Mouse (Mus musculus) forebrain, postnatal 0 days (tissue): Measurements from ENCODE around the gene Atp5h. TPM values are rescaled to one million over a fixed set of nuclear protein-coding genes. Genes with fewer than 3 reads are reported as not detected.

Experiments
- ATAC-seq: fragments of 200-750 bp; cut with Nextera tagmentation; 2 replicates; pipeline ENCODE4 v1.8.0; 2017; ENCODE audit warnings: mild to moderate bottlenecking, moderate library complexity
- DNase-seq: peaks from one replicate; pipeline ENCODE4 v3.0.0-alpha.2; 2015
- H3K27ac ChIP-seq: fragments of 300-500 bp; sonication (generic); 2 replicates; pipeline ENCODE4 v1.5.1; 2014; ENCODE audit warnings: low read depth, mild to moderate bottlenecking, antibody characterized with exemption, low read length, moderate library complexity, mixed read lengths
- H3K27me3 ChIP-seq: fragments of 300-500 bp; sonication (generic); 2 replicates; pipeline ENCODE4 v1.6.1; 2014; ENCODE audit warnings: mild to moderate bottlenecking, low read length, mixed read lengths; ENCODE audit not compliant: insufficient read depth
- H3K36me3 ChIP-seq: fragments of 300-500 bp; sonication (generic); 2 replicates; pipeline ENCODE4 v1.6.1; 2014; ENCODE audit warnings: mild to moderate bottlenecking, moderate library complexity; ENCODE audit not compliant: insufficient read depth
- H3K4me1 ChIP-seq: fragments of 300-500 bp; sonication (generic); 2 replicates; pipeline ENCODE4 v1.6.1; 2014; ENCODE audit warnings: antibody characterized with exemption; ENCODE audit not compliant: insufficient read depth
- H3K4me2 ChIP-seq: fragments of 300-500 bp; sonication (generic); 2 replicates; pipeline ENCODE4 v1.6.1; 2014; ENCODE audit warnings: low read depth, mild to moderate bottlenecking, moderate library complexity
- H3K4me3 ChIP-seq: fragments of 300-500 bp; sonication (generic); 2 replicates; pipeline ENCODE4 v1.5.1; 2014; ENCODE audit warnings: low read depth, low read length, mixed read lengths
- H3K9ac ChIP-seq: fragments of 300-500 bp; sonication (generic); 2 replicates; pipeline ENCODE4 v1.6.1; 2014; ENCODE audit warnings: mild to moderate bottlenecking
- H3K9me3 ChIP-seq: fragments of 300-500 bp; sonication (generic); 2 replicates; pipeline ENCODE4 v1.6.1; 2016; ENCODE audit warnings: low read length
- CTCF ChIP-seq: sonication (generic); IDR thresholded peaks from 2 replicates; pipeline ENCODE4 v1.5.1; 2016; ENCODE audit warnings: antibody characterized with exemption, control low read depth, low read depth
- WGBS: fragments of 180-500 bp; shearing (Covaris S2); extraction: QIAGEN DNeasy Blood & Tissue Kit; methylation state at CpG from one replicate; pipeline ENCODE4 v1.1.7; 2014; 5-methylcytosine and 5-hydroxymethylcytosine counted together
- polyA plus RNA-seq: library from polyadenylated mRNA; unstranded; fragments of >200 nt; fragmentation: Nextera tagmentation; extraction: Ambion mirVana; gene quantifications from 2 replicates; pipeline ENCODE4 v1.2.1, GENCODE M21; 2015
- total RNA-seq: library from RNA; depleted of rRNA; stranded (reverse); fragments of >200 nt; gene quantifications from 2 replicates; pipeline ENCODE4 v1.2.3, GENCODE M21; 2014

Atp5h gene
- total and polyA plus RNA-seq, 2 experiments from 2014 or later: 339 to 808 TPM

- H3K27me3 ChIP-seq: no peaks in the 10 kb centered on the region
- TF ChIP-seq CTCF: no peak
- ATAC-seq: no peak
- WGBS: 92% methylated on average over 7 of the region's 7 CpGs
- no peak overlapping the region for H3K4me2 ChIP-seq
- H3K36me3 ChIP-seq: no peaks in the 10 kb centered on the region
- DNase-seq: no peak
- H3K9ac ChIP-seq: no peak overlapping the region
- H3K27ac ChIP-seq: no peak overlapping the region
- no peaks in the 10 kb centered on the region for H3K4me1 ChIP-seq
- H3K4me3 ChIP-seq: no peak overlapping the region
- H3K9me3 ChIP-seq: no peaks in the 10 kb centered on the region
Observed at GRCm38 (mm10) chr11:115450176-115450575, 30.4 kb upstream of the Atp5h start.

- Histone ChIP-seq H3K9me3 (no peaks in the 10 kb centered on the region), H3K4me2 (no peak overlapping the region), H3K4me3 (no peak overlapping the region), H3K27ac (no peak overlapping the region), H3K36me3 (no peaks in the 10 kb centered on the region), H3K9ac (no peak overlapping the region), H3K4me1 (no peaks in the 10 kb centered on the region), H3K27me3 (no peaks in the 10 kb centered on the region)
- TF ChIP-seq CTCF: no peak
- 66% methylated on average over 7 of the region's 7 CpGs for WGBS
- ATAC-seq (no peak), DNase-seq (no peak)
Observed at GRCm38 (mm10) chr11:115448998-115449397, 29.2 kb upstream of the Atp5h start.

- H3K4me1 ChIP-seq: no peaks in the 10 kb centered on the region
- DNase-seq (no peak), ATAC-seq (no peak)
- no peak overlapping the region for H3K4me3 ChIP-seq
- H3K9ac ChIP-seq: no peak overlapping the region
- H3K4me2 ChIP-seq: no peak overlapping the region
- no peaks in the 10 kb centered on the region for H3K27me3 ChIP-seq
- TF ChIP-seq CTCF: no peak
- no peaks in the 10 kb centered on the region for H3K9me3 ChIP-seq
- H3K36me3 ChIP-seq: no peaks in the 10 kb centered on the region
- no peak overlapping the region for H3K27ac ChIP-seq
- 89% methylated on average over 16 of the region's 16 CpGs for WGBS
Observed at GRCm38 (mm10) chr11:115448075-115448474, 28.3 kb upstream of the Atp5h start.

- no peak for TF ChIP-seq CTCF
- Histone ChIP-seq H3K9me3 (no peaks in the 10 kb centered on the region), H3K27ac (no peak overlapping the region), H3K36me3 (no peaks in the 10 kb centered on the region), H3K27me3 (no peaks in the 10 kb centered on the region), H3K9ac (no peak overlapping the region), H3K4me3 (no peak overlapping the region), H3K4me1 (no peaks in the 10 kb centered on the region), H3K4me2 (no peak overlapping the region)
- DNase-seq (no peak), ATAC-seq (no peak)
- WGBS: 82% methylated on average over 11 of the region's 11 CpGs
Observed at GRCm38 (mm10) chr11:115447321-115447885, 27.6 kb upstream of the Atp5h start.

GRCm38 (mm10) chr11:115446906-115447305 lies 27.1 kb upstream of the Atp5h start:
- no peak overlapping the region for H3K4me2 ChIP-seq
- H3K9ac ChIP-seq: no peak overlapping the region
- H3K9me3 ChIP-seq: no peaks in the 10 kb centered on the region
- H3K27ac ChIP-seq: no peak overlapping the region
- ATAC-seq (no peak), DNase-seq (no peak)
- no peak for TF ChIP-seq CTCF
- H3K4me1 ChIP-seq: no peaks in the 10 kb centered on the region
- no peak overlapping the region for H3K4me3 ChIP-seq
- 87% methylated on average over 3 of the region's 3 CpGs for WGBS
- H3K27me3 ChIP-seq: no peaks in the 10 kb centered on the region
- no peaks in the 10 kb centered on the region for H3K36me3 ChIP-seq

- no peak overlapping the region for H3K4me2 ChIP-seq
Observed at GRCm38 (mm10) chr11:115441417-115441816, 21.7 kb upstream of the Atp5h start.

GRCm38 (mm10) chr11:115439906-115440595 lies 20.3 kb upstream of the Atp5h start, which contains the start of gene Trim80:
Trim80 (plus strand) TSS chr11:115440545.
- H3K9me3 ChIP-seq: no peaks in the 10 kb centered on the region

More at GRCm38 (mm10) chr11:115441417-115441816, 21.7 kb upstream of the Atp5h start:
- H3K9ac ChIP-seq: no peak overlapping the region
- no peaks in the 10 kb centered on the region for H3K27me3 ChIP-seq
- 56% methylated on average over 15 of the region's 15 CpGs for WGBS
- TF ChIP-seq CTCF: no peak
- no peaks in the 10 kb centered on the region for H3K36me3 ChIP-seq
- no peak overlapping the region for H3K4me3 ChIP-seq
- H3K27ac ChIP-seq: no peak overlapping the region
- DNase-seq (no peak), ATAC-seq (no peak)
- no peaks in the 10 kb centered on the region for H3K4me1 ChIP-seq
- no peaks in the 10 kb centered on the region for H3K9me3 ChIP-seq

More at GRCm38 (mm10) chr11:115439906-115440595, 20.3 kb upstream of the Atp5h start, which contains the start of gene Trim80:
- DNase-seq (no peak), ATAC-seq (no peak)
- H3K4me3 ChIP-seq: no peak within 1 kb of the TSS
- no peaks in the 10 kb centered on the region for H3K36me3 ChIP-seq
- no peak within 1 kb of the TSS for H3K27ac ChIP-seq
- H3K4me1 ChIP-seq: peaks cover 5% of the 10 kb centered on the region; the same call in 1 of the 2 replicates
- WGBS: 97% methylated on average over 9 of the region's 9 CpGs
- H3K4me2 ChIP-seq: no peak within 1 kb of the TSS
- H3K9ac ChIP-seq: no peak within 1 kb of the TSS
- H3K27me3 ChIP-seq: no peaks in the 10 kb centered on the region
- peak; percentile 37 for TF ChIP-seq CTCF
